Mouse (Mus musculus) midbrain, embryonic 11.5 days (tissue): ENCODE measurements around the gene Fam81a. TPM values are rescaled to one million over a fixed set of nuclear protein-coding genes. Genes with fewer than 3 reads are reported as not detected.

Experiments used
- ATAC-seq: fragments of 200-750 bp; cut with Nextera tagmentation; 2 replicates; pipeline ENCODE4 v1.8.0; 2017; ENCODE audit warnings: moderate TSS enrichment, moderate library complexity; ENCODE audit not compliant: low FRiP score
- DNase-seq: peaks from one replicate; pipeline ENCODE4 v3.0.0; 2015; ENCODE audit warnings: low spot score; ENCODE audit errors: missing footprints
- H3K27ac ChIP-seq: fragments of 300-500 bp; sonication (generic); 2 replicates; pipeline ENCODE4 v1.5.1; 2014; ENCODE audit warnings: low read depth, low read length
- H3K27me3 ChIP-seq: fragments of 300-500 bp; sonication (generic); 2 replicates; pipeline ENCODE4 v1.6.1; 2014; ENCODE audit warnings: mild to moderate bottlenecking, low read length, moderate library complexity, mixed read lengths; ENCODE audit not compliant: control insufficient read depth, insufficient read depth
- H3K36me3 ChIP-seq: fragments of 300-500 bp; sonication (generic); 2 replicates; pipeline ENCODE4 v1.6.1; 2014; ENCODE audit warnings: mild to moderate bottlenecking, low read length, moderate library complexity, mixed read lengths; ENCODE audit not compliant: control insufficient read depth, insufficient read depth
- H3K4me1 ChIP-seq: fragments of 300-500 bp; sonication (generic); 2 replicates; pipeline ENCODE4 v1.6.1; 2014; ENCODE audit warnings: low read length; ENCODE audit not compliant: control insufficient read depth, insufficient read depth
- H3K4me2 ChIP-seq: fragments of 300-500 bp; sonication (generic); 2 replicates; pipeline ENCODE4 v1.6.1; 2014; ENCODE audit warnings: mild to moderate bottlenecking, moderate library complexity
- H3K4me3 ChIP-seq: fragments of 300-500 bp; sonication (generic); 2 replicates; pipeline ENCODE4 v1.5.1; 2014; ENCODE audit warnings: low read depth, low read length
- H3K9ac ChIP-seq: fragments of 300-500 bp; sonication (generic); 2 replicates; pipeline ENCODE4 v1.6.1; 2014; ENCODE audit warnings: low read length
- H3K9me3 ChIP-seq: fragments of 300-500 bp; sonication (generic); 2 replicates; pipeline ENCODE4 v1.6.1; 2016; ENCODE audit warnings: low read length; ENCODE audit not compliant: control insufficient read depth
- WGBS: fragments of 180-500 bp; shearing (Covaris S2); extraction: QIAGEN DNeasy Blood & Tissue Kit; methylation state at CpG from one replicate; pipeline ENCODE4 v1.1.7; 2014; 5-methylcytosine and 5-hydroxymethylcytosine counted together
- polyA plus RNA-seq: library from polyadenylated mRNA; unstranded; fragments of >200 nt; fragmentation: Nextera tagmentation; extraction: Ambion mirVana; gene quantifications from 2 replicates; pipeline ENCODE4 v1.2.1, GENCODE M21; 2014

Fam81a gene
- polyA plus RNA-seq, 1 experiment from 2014 or later, result 4.7 TPM

- 71% methylated on average over 1 of the region's 1 CpGs for WGBS
- H3K9ac ChIP-seq, result no peak overlapping the region
- H3K27ac ChIP-seq, result no peak overlapping the region
- no peaks in the 10 kb centered on the region for H3K9me3 ChIP-seq
- H3K4me1 ChIP-seq, result no peaks in the 10 kb centered on the region
- ATAC-seq (no peak), DNase-seq (no peak)
- H3K4me3 ChIP-seq, result no peak overlapping the region
- no peaks in the 10 kb centered on the region for H3K27me3 ChIP-seq
- no peaks in the 10 kb centered on the region for H3K36me3 ChIP-seq
- H3K4me2 ChIP-seq, result no peak overlapping the region
These were observed 99.4 kb downstream of the Fam81a start for GRCm38 (mm10) chr9:70042935-70043334.

- H3K4me3 ChIP-seq, result no peak overlapping the region
- no peak for ATAC-seq
- no peak overlapping the region for H3K27ac ChIP-seq
- no peak for DNase-seq
- no peak overlapping the region for H3K4me2 ChIP-seq
- 94% methylated on average over 4 of the region's 4 CpGs for WGBS
- H3K4me1 ChIP-seq, result no peaks in the 10 kb centered on the region
- no peaks in the 10 kb centered on the region for H3K27me3 ChIP-seq
- H3K36me3 ChIP-seq, result no peaks in the 10 kb centered on the region
- H3K9ac ChIP-seq, result no peak overlapping the region
- no peaks in the 10 kb centered on the region for H3K9me3 ChIP-seq
These were observed 100.2 kb downstream of the Fam81a start for GRCm38 (mm10) chr9:70042137-70042536.

- Histone ChIP-seq H3K27me3 (no peaks in the 10 kb centered on the region), H3K9me3 (no peaks in the 10 kb centered on the region), H3K9ac (no peak overlapping the region), H3K36me3 (no peaks in the 10 kb centered on the region), H3K4me3 (no peak overlapping the region), H3K4me1 (no peaks in the 10 kb centered on the region), H3K4me2 (no peak overlapping the region), H3K27ac (no peak overlapping the region)
- ATAC-seq, result no peak
- DNase-seq, result no peak
- WGBS, result 88% methylated on average over 11 of the region's 11 CpGs
These were observed 101.8 kb downstream of the Fam81a start for GRCm38 (mm10) chr9:70040570-70040969.

GRCm38 (mm10) chr9:70039597-70040385, 102.6 kb downstream of the Fam81a start:
- Histone ChIP-seq H3K27me3 (no peaks in the 10 kb centered on the region), H3K4me2 (no peak overlapping the region), H3K4me1 (no peaks in the 10 kb centered on the region), H3K9me3 (no peaks in the 10 kb centered on the region), H3K27ac (no peak overlapping the region), H3K36me3 (no peaks in the 10 kb centered on the region), H3K9ac (no peak overlapping the region), H3K4me3 (no peak overlapping the region)
- DNase-seq, result no peak
- ATAC-seq, result no peak
- 91% methylated on average over 6 of the region's 6 CpGs for WGBS

Other genes with a start within 250 kb of the Fam81a start
- 131 and 136 TPM in 2 replicates for gene Bnip2, start 153.1 kb downstream of the Fam81a start, polyA plus RNA-seq
- gene Gtf2a2, start 130.0 kb downstream of the Fam81a start, polyA plus RNA-seq, result 221 TPM in 2 replicates
- not detected in 2 replicates for gene Gcnt3, start 104.5 kb downstream of the Fam81a start, polyA plus RNA-seq
- gene Myo1e, start 64.8 kb upstream of the Fam81a start, polyA plus RNA-seq, result 9.5 and 9.7 TPM in 2 replicates